Mouse (Mus musculus) cerebellum, postnatal 25 days (tissue): ENCODE data around the gene Ubash3b.

Experiments used
- DNase-seq, 2 experiments: peaks; one replicate each; pipeline ENCODE4 v3.0.0; 2021; ENCODE audit warnings: mixed read lengths in 2 of 2

Ubash3b gene

GRCm38 (mm10) chr9:41134907-41135306, 26.6 kb downstream of the Ubash3b start:
- no peak for DNase-seq

- no peak for DNase-seq
Measured at GRCm38 (mm10) chr9:41130563-41130962, 30.9 kb downstream of the Ubash3b start.

DNA sequence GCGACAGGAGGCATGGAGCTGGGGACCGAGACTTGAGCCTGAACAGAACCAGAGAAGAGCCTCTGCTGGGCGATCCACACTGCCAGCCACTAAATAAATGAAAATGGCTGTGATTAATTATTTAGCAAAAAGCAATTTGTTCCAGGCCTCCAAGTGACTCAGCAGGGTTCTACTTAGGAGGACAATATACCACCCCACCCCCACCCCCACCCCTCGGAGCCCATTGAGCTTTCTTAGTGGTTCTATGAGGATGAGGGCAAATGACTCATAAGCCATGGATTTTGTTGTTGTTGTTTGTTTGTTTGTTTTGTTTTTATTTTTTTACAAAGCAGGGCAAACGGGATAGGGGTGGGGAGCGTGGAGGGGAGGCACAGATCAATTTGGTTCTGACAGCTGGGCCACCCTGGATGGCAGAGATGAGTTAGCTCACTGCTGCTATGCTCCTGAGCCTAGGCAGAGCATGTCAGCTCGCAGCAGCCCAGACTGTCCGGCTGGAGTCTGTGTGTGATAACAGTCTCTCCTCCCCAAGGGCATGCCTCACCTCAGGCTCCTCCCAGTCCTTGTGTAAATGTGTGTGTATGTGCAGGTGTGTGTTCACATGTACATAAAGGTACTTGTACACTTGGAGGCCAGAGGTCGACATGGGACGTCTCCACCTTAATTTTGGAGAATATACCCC, 31.6 kb downstream of the Ubash3b start:
- DNase-seq: no peak

DNA sequence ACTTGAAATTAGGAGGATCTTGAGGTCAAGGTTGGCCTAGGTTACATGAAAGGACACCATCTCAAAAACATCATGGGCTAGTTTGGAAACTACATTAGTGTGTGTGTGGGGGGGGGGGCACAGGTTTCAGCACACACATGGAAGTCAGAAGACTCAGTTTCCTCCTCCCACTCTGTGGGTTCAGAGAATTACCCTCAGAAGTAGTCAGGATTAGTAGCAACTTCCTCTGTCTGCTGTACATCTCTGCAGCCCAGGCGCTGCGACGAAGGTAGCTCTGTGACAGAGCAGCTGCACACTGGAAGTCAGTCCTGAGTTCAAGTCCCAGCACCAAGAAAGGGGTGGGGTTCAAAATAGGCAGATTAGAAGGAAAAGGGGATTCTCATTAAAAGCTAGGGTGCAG, 32.2 kb downstream of the Ubash3b start:
- no peak for DNase-seq

GRCm38 (mm10) chr9:41126723-41127122, 34.8 kb downstream of the Ubash3b start:
- no peak for DNase-seq

DNA sequence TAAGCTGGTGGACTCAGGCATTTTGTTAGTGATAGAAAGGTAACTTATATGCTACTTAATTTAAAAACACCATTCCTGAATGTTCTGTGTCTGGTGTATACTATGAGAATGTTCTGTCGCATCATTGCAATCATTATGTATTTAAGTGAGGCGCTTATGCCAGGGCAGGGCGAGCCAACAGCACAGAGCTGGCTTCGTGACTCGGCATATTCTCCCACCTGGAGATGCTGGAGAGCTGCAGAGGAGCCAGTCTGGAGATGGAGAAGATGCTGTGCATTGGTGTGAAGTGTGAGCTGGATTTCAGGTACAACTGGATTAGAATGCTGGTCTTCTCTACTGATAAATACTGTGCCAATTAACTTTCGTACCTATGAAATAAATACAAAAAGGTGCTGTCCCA, 37.2 kb downstream of the Ubash3b start:
- DNase-seq: peak; percentile 39 to 55

DNA sequence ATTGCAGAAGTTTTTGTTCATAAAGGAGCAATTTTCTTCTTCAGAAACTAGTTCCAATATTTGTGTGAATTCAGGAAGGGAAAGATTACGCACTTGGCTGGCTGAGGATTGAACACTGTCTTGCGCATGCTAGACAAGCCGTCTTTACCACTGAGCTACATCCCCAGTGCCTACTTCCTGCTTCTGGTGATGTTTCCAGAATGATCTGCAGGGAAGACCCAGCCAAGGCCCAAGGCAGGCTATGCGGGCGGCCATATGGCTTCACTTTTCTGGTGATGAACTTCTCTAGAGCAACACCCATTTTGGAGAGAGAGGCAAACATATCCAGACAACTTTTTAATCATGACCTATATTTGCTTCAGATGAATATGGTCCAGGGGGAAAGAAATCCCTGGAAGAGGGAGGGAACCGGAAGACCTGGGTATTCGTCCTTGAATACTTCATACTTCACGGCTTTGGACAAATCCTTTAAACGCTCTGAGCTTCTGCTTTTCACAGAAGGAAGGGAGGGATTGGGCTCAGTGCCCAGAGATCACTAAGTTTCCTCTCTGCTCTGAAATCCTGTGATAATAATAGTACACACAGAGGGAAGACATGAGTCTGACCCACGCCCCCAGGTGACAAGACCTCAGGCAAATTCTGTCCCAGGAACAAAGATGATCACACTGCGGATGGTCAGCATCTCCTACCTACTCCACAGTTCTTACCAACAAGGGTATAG, 38.9 kb downstream of the Ubash3b start:
- DNase-seq: peak; percentile 65 to 80

DNA sequence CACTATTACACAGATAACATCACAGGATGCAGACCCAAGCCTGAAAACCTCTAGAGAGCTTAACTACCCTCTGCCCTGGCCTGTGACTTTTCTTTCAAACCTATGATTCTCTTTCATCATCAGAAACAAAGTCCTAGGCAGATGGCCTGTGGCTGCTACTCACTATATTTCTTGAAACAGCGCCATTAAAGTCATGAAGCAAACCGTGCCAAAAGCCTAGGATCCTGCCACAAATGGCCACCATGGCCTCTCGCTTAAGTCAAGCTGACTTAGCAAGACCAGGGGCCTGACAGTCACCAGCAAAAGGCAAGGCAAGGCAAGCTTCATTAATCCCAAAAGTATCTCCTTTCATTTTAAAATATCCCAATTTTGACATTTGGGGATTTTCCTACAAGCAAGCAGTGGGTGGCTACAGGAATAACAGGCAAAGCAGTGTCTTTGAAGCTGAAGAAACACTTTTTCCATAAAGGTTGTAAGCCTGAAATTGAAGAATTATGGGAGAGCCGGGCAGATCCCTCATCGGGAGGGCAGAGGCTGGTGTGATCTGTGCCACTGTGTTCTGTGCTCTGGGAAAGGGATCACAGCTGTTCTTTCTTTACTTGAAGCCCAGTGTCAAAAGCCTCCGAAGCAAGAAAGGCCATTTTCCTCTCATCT, 39.7 kb downstream of the Ubash3b start:
- peak; percentile 43 to 44 for DNase-seq

GRCm38 (mm10) chr9:41119958-41120357, 41.5 kb downstream of the Ubash3b start:
- no peak for DNase-seq

- DNase-seq: peak; percentile 41 to 51
Measured at GRCm38 (mm10) chr9:41118065-41118464, 43.4 kb downstream of the Ubash3b start.

DNA sequence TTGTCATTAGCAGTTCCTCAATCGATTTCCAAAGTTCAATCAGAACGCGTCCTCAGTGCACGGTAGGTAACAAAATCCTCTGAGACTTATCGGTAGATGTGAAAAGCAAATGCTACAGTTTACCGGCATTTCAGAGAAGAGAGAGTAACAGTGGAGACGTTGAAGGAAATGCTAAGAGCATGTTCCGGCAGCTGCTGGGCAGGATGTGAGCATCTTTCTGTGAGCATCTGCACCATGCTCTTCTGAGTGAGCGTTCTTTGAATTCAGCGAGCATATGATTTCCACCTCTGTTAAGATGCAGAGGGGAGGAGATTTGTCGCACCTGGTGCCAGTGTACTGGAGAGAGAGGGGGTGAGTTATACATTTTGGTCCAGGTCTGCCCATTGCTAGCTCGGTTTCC, 45.4 kb downstream of the Ubash3b start:
- no peak for DNase-seq

GRCm38 (mm10) chr9:41114367-41114766, 47.1 kb downstream of the Ubash3b start:
- no peak for DNase-seq

DNA sequence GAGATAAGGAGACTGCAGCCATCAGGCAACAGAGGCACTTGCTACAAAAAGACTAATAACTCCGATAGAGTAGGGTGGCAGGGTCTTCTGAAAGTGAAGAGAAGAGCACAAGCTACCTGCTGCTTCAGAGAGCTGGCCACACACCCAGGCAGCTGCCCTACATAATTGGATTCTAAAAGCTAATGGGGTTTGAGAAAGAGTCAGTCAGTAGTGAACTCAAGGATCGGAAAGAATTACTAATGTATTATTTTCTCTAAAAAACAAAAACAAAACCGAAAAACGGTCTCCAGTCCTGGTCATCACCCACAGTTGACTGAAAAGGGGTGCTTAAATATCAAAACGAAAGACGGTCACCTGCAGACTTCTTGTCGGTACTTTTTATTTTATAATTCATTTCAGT, 51.7 kb downstream of the Ubash3b start:
- no peak for DNase-seq

- DNase-seq: peak; percentile 64 to 71
Measured at GRCm38 (mm10) chr9:41108324-41109180, 52.9 kb downstream of the Ubash3b start.

DNA sequence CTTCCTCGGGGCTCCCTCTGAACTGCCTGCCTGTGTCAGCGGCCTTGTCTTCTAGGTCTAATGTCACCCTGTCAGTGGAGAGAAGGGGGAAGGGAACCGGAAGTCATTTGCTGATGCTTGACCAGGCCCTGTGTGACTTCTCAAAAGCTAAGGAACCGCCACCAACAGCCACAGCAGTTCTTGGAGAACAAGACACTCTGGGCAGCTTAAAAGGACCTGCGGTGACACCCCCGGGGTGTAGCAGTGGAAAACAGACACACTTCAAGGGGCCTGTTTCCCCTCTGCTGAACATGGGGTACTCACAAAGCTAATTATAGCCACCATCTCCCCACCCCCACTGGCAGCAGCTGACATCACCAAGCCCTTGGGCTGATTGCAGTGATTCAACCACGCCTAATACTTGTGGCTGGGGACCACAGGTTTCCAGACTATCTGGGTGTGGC, 56.3 kb downstream of the Ubash3b start:
- DNase-seq: no peak

GRCm38 (mm10) chr9:41103722-41104121, 57.8 kb downstream of the Ubash3b start:
- no peak for DNase-seq

GRCm38 (mm10) chr9:41102613-41103012, 58.9 kb downstream of the Ubash3b start:
- no peak for DNase-seq

DNA sequence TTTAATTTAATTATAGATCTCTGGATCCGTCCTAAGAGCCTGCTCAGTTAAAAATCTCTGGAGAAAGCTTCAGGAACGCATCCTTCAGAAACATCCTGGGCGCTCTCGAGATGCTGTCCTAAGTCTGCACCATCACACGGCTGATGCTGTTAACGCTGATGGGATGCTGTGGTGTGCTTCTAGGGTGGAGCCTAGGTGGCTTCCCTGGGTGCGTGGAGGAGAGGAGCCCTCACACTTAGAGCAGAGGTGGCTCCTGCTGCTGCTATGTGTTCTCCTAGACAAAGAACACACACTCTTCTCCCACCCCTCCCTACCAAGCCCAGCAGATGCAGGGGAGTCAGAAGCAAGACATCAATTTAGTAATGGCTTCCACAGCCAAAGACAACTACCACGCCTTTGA, 61.6 kb downstream of the Ubash3b start:
- no peak for DNase-seq

GRCm38 (mm10) chr9:41099067-41099466, 62.4 kb downstream of the Ubash3b start:
- DNase-seq: no peak

DNA sequence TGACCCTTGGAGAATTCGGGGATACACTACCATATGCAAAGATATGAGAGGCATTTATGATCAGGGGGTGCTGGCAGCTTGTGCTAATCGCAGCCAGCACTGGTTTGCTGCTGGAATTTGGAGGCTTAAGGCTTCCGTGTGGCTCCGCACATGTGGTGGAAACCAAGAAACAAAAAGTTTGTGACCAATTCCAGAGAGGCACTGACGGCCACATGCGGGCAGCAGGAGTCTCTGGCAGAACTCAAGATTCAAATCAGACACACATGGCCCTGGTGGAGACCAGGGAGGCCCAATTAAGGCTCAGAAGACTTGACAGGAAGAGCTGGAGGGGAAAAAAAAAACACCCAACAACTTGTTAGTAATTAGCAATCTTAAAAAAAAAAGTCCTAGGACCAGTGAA, 63.4 kb downstream of the Ubash3b start:
- no peak for DNase-seq

DNA sequence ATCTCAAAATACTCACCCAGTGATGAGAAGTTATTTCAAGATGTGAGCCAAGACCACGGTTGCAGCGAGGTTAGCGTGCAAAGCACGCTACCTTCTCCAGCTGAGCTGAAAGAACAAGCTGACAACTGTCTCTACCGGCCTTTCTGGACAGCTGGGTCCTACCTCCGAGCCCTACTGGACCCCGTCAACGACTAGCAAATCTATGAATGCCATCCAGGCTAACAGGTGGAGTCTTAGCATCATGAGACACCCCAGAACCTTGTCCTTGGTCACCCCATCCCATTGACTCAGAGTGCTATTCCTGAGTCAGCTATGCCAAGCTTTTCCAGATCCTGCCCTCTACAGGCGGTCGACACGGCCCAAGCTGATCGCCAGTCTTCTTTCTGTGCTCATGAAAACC, 69.5 kb downstream of the Ubash3b start:
- DNase-seq: no peak

- DNase-seq: no peak
Measured at GRCm38 (mm10) chr9:41091187-41091586, 70.3 kb downstream of the Ubash3b start.

- DNase-seq: no peak
Measured at GRCm38 (mm10) chr9:41087831-41088383, 73.6 kb downstream of the Ubash3b start.
